Comparison of ENCODE assay signal across 21 mouse cellular contexts in genomic region chr17:11947436-11947835, GRCm38 (mm10).
A peak's percentile ranks its signal among the peaks of the same experiment; 100 is the strongest.
DNase-seq lines count a peak whose midpoint lies in the region; ATAC-seq and TF ChIP-seq lines count a peak whose summit lies in the region.
"Had no signal": no experiment of that assay in that cellular context is flagged by ENCODE, and none has a peak within 500 bp of the region (broad histone marks: within the 10 kb centered on the region; RNA-seq: fewer than 3 reads in every experiment).

No protein-coding gene starts in this region.

- no peak for ATAC-seq in heart, embryonic 11.5 days (replicated peaks; ENCODE audit: insufficient number of reproducible peaks, low FRiP score, low TSS enrichment)
- no peak for ATAC-seq in midbrain, embryonic 11.5 days (ENCODE audit: low FRiP score)
- ATAC-seq: activated CD4-positive, CD25-positive, alpha-beta regulatory T cell, adult 4 months; CD4-positive, CD25-positive, alpha-beta regulatory T cell, adult 4 months; Patski had no signal

- TF ChIP-seq POLR2A in embryonic fibroblast, embryonic 13.5 days (IDR thresholded peaks at IDR 0.05; ENCODE audit: low read depth, low read length): no peak

- H3K27ac ChIP-seq in heart, embryonic 11.5 days (ENCODE audit: low read depth, low read length): no peak overlapping the region
- H3K27ac ChIP-seq in heart, embryonic 10.5 days: no peak overlapping the region
- H3K27ac ChIP-seq in midbrain, embryonic 11.5 days (ENCODE audit: low read depth, low read length): no peak overlapping the region
- no peak overlapping the region for H3K27ac ChIP-seq in midbrain, embryonic 10.5 days (replicated peaks)
- H3K27ac ChIP-seq in embryonic fibroblast, embryonic 13.5 days (ENCODE audit: insufficient read depth, low read length): peak overlapping the region; percentile 12; the same call in 1 of the 2 replicates
- no peak overlapping the region for H3K27ac ChIP-seq in left cerebral cortex, adult 2 months

- TF ChIP-seq CTCF in embryonic fibroblast, embryonic 13.5 days (IDR thresholded peaks at IDR 0.05; ENCODE audit: borderline replicate concordance, insufficient read depth, low read length): no peak
- TF ChIP-seq CTCF in left cerebral cortex, adult 2 months (IDR thresholded peaks at IDR 0.05): no peak

- 79% methylated on average over 3 of the region's 3 CpGs for WGBS in heart, embryonic 11.5 days (ENCODE audit: insufficient replicate concordance)
- WGBS in heart, embryonic 10.5 days: 79% methylated on average over 3 of the region's 3 CpGs
- WGBS in midbrain, embryonic 11.5 days: 81% methylated on average over 3 of the region's 3 CpGs
- 88% methylated on average over 3 of the region's 3 CpGs for WGBS in midbrain, embryonic 10.5 days

- H3K9me3 ChIP-seq in heart, embryonic 11.5 days (replicated peaks; ENCODE audit: control insufficient read depth, low read length): no peaks in the 10 kb centered on the region
- H3K9me3 ChIP-seq in heart, embryonic 10.5 days: no peaks in the 10 kb centered on the region
- no peaks in the 10 kb centered on the region for H3K9me3 ChIP-seq in midbrain, embryonic 11.5 days (ENCODE audit: control insufficient read depth, low read length)
- H3K9me3 ChIP-seq in midbrain, embryonic 10.5 days (replicated peaks): no peaks in the 10 kb centered on the region
- H3K9me3 ChIP-seq: G1E had no signal

- no peak overlapping the region for H3K4me3 ChIP-seq in heart, embryonic 11.5 days (ENCODE audit: low read depth, low read length)
- no peak overlapping the region for H3K4me3 ChIP-seq in heart, embryonic 10.5 days
- no peak overlapping the region for H3K4me3 ChIP-seq in midbrain, embryonic 11.5 days (ENCODE audit: low read depth, low read length)
- no peak overlapping the region for H3K4me3 ChIP-seq in midbrain, embryonic 10.5 days
- H3K4me3 ChIP-seq in embryonic fibroblast, embryonic 13.5 days (ENCODE audit: insufficient read depth, low read length): no peak overlapping the region
- no peak overlapping the region for H3K4me3 ChIP-seq in left cerebral cortex, adult 2 months

- H3K4me1 ChIP-seq in heart, embryonic 11.5 days (ENCODE audit: control insufficient read depth, insufficient read depth, low read length): no peaks in the 10 kb centered on the region
- peaks cover 4% of the 10 kb centered on the region; the same call in 1 of the 2 replicates for H3K4me1 ChIP-seq in heart, embryonic 10.5 days
- H3K4me1 ChIP-seq in midbrain, embryonic 11.5 days (ENCODE audit: control insufficient read depth, insufficient read depth, low read length): no peaks in the 10 kb centered on the region
- H3K4me1 ChIP-seq in midbrain, embryonic 10.5 days: peaks cover 8% of the 10 kb centered on the region
- peaks cover 3% of the 10 kb centered on the region; the same call in 1 of the 2 replicates for H3K4me1 ChIP-seq in embryonic fibroblast, embryonic 13.5 days (ENCODE audit: control insufficient read depth, insufficient read depth, low read length)

- DNase-seq in heart, adult 11 months: peak; percentile 71
- DNase-seq in heart, embryonic 10.5 days (ENCODE audit: low spot score): peak; percentile 54
- no peak for DNase-seq in heart, adult 9 months (ENCODE audit: low spot score in 2 of 2)
- DNase-seq in midbrain, embryonic 11.5 days (ENCODE audit: low spot score, missing footprints): peak; percentile 39
- DNase-seq in midbrain, embryonic 10.5 days (ENCODE audit: low spot score): no peak
- no peak for DNase-seq in left cerebral cortex, adult 2 months (ENCODE audit: extremely low spot score in 1 of 2, low spot score in 2 of 2)
- DNase-seq: adrenal gland, adult 2 months; adrenal gland, adult 8-10 months; adrenal gland, postnatal 10 days; adrenal gland, postnatal 14 days; adrenal gland, postnatal 25 days; adrenal gland, postnatal 36 days; B cell, adult 2 months; cerebellum, adult 11 months; cerebellum, adult 11-12 months had no signal

- 0 out of 2 replicates have a peak, but pooled peaks cover 3% of the 10 kb centered on the region for H3K27me3 ChIP-seq in heart, embryonic 11.5 days (ENCODE audit: control insufficient read depth, insufficient read depth, low read length)
- peaks cover 4% of the 10 kb centered on the region; the same call in 1 of the 2 replicates for H3K27me3 ChIP-seq in heart, embryonic 10.5 days (ENCODE audit: insufficient read depth, poor library complexity, severe bottlenecking)
- no peaks in the 10 kb centered on the region for H3K27me3 ChIP-seq in midbrain, embryonic 11.5 days (ENCODE audit: control insufficient read depth, insufficient read depth, low read length)
- H3K27me3 ChIP-seq in midbrain, embryonic 10.5 days (ENCODE audit: low read depth, poor library complexity, severe bottlenecking): no peaks in the 10 kb centered on the region
- H3K27me3 ChIP-seq: Patski had no signal

- no peak overlapping the region for H3K4me2 ChIP-seq in heart, embryonic 11.5 days
- H3K4me2 ChIP-seq in midbrain, embryonic 11.5 days: no peak overlapping the region

- H3K36me3 ChIP-seq in heart, embryonic 11.5 days (ENCODE audit: control insufficient read depth, insufficient read depth, low read length): no peaks in the 10 kb centered on the region
- H3K36me3 ChIP-seq in heart, embryonic 10.5 days: no peaks in the 10 kb centered on the region
- H3K36me3 ChIP-seq in midbrain, embryonic 11.5 days (ENCODE audit: control insufficient read depth, insufficient read depth, low read length): no peaks in the 10 kb centered on the region
- H3K36me3 ChIP-seq in midbrain, embryonic 10.5 days: no peaks in the 10 kb centered on the region
- H3K36me3 ChIP-seq: G1E had no signal

- intact Hi-C loops in left cerebral cortex, adult 2 months (cut with DNase I): no loop called here

- no peak overlapping the region for H3K9ac ChIP-seq in heart, embryonic 11.5 days (ENCODE audit: low read depth, low read length)
- no peak overlapping the region for H3K9ac ChIP-seq in midbrain, embryonic 11.5 days (ENCODE audit: low read length)

Comparison
In these comparisons a context has a peak if more than half of its experiments do, and no peak if none do; other contexts are left out.
1. DNase-seq: peak in heart, adult 11 months (single experiment), heart, embryonic 10.5 days (single experiment) and midbrain, embryonic 11.5 days (single experiment); none in heart, adult 9 months (0 of 2), midbrain, embryonic 10.5 days (single experiment) and left cerebral cortex, adult 2 months (0 of 2).